Mouse (Mus musculus) bone marrow macrophage, adult 2 months (primary cell): ENCODE results near the gene Hnf1a.
"Not testable (repeated sequence)": the region's sequence is repeated elsewhere in the genome, so short reads cannot be mapped to it uniquely, and the experiment has no call there.

Experiments used
- CTCF ChIP-seq: IDR thresholded peaks from 2 replicates; pipeline ENCODE4 v1.5.1; 2012; ENCODE audit warnings: low read depth, mild to moderate bottlenecking, low read length, moderate library complexity
- POLR2A ChIP-seq: IDR thresholded peaks from 2 replicates; pipeline ENCODE4 v1.6.1; 2012; ENCODE audit warnings: mild to moderate bottlenecking, low read depth, low read length, borderline replicate concordance

DNA sequence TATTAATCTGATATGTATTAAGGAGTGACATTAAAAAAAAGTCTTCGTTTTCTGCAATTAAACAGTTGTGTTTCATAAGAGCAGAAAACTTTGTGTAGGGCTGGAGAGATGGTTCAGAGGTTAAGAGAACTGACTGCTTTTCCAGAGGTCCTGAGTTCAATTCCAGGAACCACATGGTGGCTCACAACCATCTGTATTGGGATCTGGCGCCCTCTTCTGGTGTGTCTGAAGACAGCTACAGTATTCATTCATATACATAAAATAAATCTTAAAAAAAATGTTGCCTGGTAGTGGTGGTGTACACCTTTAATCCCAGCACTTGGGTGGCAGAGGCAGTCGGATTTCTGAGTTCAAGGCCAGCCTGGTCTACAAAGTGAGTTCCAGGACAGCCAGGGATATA, 29.8 kb downstream of the Hnf1a start:
- TF ChIP-seq CTCF, POLR2A: not testable (repeated sequence)
